Mouse (Mus musculus) midbrain, embryonic 14.5 days (tissue): ENCODE data around the gene Lypd4. TPM values are rescaled to one million over a fixed set of nuclear protein-coding genes. Genes with fewer than 3 reads are reported as not detected.

Experiments
- ATAC-seq: fragments of 200-750 bp; cut with Nextera tagmentation; 2 replicates; pipeline ENCODE4 v1.8.0; 2017; ENCODE audit warnings: moderate number of reproducible peaks, moderate library complexity; ENCODE audit not compliant: low FRiP score, low TSS enrichment
- DNase-seq: peaks from one replicate; pipeline ENCODE4 v3.0.0-alpha.2; 2015
- H3K27ac ChIP-seq: fragments of 300-500 bp; sonication (generic); replicated peaks from 2 replicates; pipeline ENCODE4 v1.5.1; 2014; ENCODE audit warnings: mild to moderate bottlenecking, low read depth, low read length, moderate library complexity
- H3K27me3 ChIP-seq: fragments of 300-500 bp; sonication (generic); 2 replicates; pipeline ENCODE4 v1.6.1; 2014; ENCODE audit warnings: low read length, control low read depth, mixed read lengths; ENCODE audit not compliant: control insufficient read depth, insufficient read depth
- H3K36me3 ChIP-seq: fragments of 300-500 bp; sonication (generic); 2 replicates; pipeline ENCODE4 v1.6.1; 2014; ENCODE audit warnings: low read length, control low read depth; ENCODE audit not compliant: control insufficient read depth, insufficient read depth
- H3K4me1 ChIP-seq: fragments of 300-500 bp; sonication (generic); 2 replicates; pipeline ENCODE4 v1.6.1; 2014; ENCODE audit warnings: mild to moderate bottlenecking, antibody characterized with exemption, low read length, control low read depth; ENCODE audit not compliant: control insufficient read depth, insufficient read depth
- H3K4me2 ChIP-seq: fragments of 300-500 bp; sonication (generic); 2 replicates; pipeline ENCODE4 v1.6.1; 2014; ENCODE audit warnings: mild to moderate bottlenecking, low read length, moderate library complexity
- H3K4me3 ChIP-seq: fragments of 300-500 bp; sonication (generic); replicated peaks from 2 replicates; pipeline ENCODE4 v1.5.1; 2014; ENCODE audit warnings: low read depth, low read length
- H3K9ac ChIP-seq: fragments of 300-500 bp; sonication (generic); replicated peaks from 2 replicates; pipeline ENCODE4 v1.6.1; 2014; ENCODE audit warnings: mild to moderate bottlenecking, low read length, moderate library complexity
- H3K9me3 ChIP-seq: fragments of 300-500 bp; sonication (generic); 2 replicates; pipeline ENCODE4 v1.6.1; 2016; ENCODE audit warnings: low read length, control low read depth, mixed read lengths; ENCODE audit not compliant: control insufficient read depth
- WGBS: fragments of 180-500 bp; shearing (Covaris S2); extraction: QIAGEN DNeasy Blood & Tissue Kit; methylation state at CpG from one replicate; pipeline ENCODE4 v1.1.7; 2014; 5-methylcytosine and 5-hydroxymethylcytosine counted together
- polyA plus RNA-seq: library from polyadenylated mRNA; unstranded; fragments of >200 nt; fragmentation: Nextera tagmentation; extraction: Ambion mirVana; gene quantifications from 2 replicates; pipeline ENCODE4 v1.2.1, GENCODE M21; 2014

The Lypd4 gene
- polyA plus RNA-seq, 1 experiment from 2014 or later: not detected

- Histone ChIP-seq H3K9ac (peak within 1 kb of the TSS; percentile 99), H3K27me3 (no peaks in the 10 kb centered on the region), H3K4me2 (peak within 1 kb of the TSS; percentile 83), H3K9me3 (no peaks in the 10 kb centered on the region), H3K4me1 (peaks cover 13% of the 10 kb centered on the region), H3K4me3 (peak within 1 kb of the TSS; percentile 98), H3K27ac (peak within 1 kb of the TSS; percentile 88), H3K36me3 (peaks cover 32% of the 10 kb centered on the region)
- ATAC-seq (peak; percentile 93), DNase-seq (peak; percentile 100)
- under 1% methylated on average over 57 of the region's 57 CpGs for WGBS
Observed at GRCm38 (mm10) chr7:24883896-24884692, 14.4 kb upstream of the Lypd4 start, which contains the start of gene Rps19. Rps19 (plus strand) TSS chr7:24884371.

DNA sequence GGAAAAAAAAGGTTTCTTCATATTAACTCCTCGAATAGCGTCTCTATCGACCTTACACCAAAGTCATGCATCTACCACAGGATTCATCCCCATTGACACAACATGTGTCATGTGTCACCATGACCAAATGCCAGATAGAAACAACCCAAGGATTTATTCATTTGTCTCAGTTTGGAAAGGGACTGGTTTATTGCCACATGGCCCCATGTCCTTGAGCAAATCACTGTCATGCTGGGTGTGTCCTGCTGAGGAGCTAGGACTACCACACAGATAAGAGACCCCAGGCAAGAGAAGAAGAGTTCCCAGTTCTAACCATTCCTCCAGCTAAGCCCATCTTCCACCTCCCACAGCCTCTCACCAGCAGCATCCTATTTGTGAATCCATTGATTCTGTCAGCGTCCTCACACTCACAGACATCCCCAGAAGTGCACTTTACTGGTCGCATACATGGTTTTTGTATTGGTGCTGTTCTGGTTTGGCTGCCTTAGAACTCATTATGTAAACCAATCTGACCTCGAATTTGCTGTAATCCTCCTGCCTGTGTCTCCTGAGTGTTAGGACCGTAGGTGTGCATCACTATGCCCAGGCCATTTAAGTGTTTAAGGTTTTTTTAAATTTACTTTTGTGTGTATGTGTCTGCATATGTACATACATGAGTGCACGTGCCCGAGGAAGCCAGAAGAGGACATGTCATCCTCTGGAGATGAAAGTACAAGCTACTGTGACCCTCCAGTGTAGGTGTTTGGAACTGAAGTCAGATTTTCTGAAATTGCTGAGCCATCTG, 12.9 kb upstream of the Lypd4 start:
- DNase-seq (no peak), ATAC-seq (no peak)
- Histone ChIP-seq H3K4me3 (no peak overlapping the region), H3K4me2 (no peak overlapping the region), H3K9me3 (no peaks in the 10 kb centered on the region), H3K9ac (no peak overlapping the region), H3K4me1 (peaks cover 13% of the 10 kb centered on the region), H3K27me3 (no peaks in the 10 kb centered on the region), H3K36me3 (peaks cover 17% of the 10 kb centered on the region), H3K27ac (no peak overlapping the region)
- WGBS: 94% methylated on average over 9 of the region's 9 CpGs

DNA sequence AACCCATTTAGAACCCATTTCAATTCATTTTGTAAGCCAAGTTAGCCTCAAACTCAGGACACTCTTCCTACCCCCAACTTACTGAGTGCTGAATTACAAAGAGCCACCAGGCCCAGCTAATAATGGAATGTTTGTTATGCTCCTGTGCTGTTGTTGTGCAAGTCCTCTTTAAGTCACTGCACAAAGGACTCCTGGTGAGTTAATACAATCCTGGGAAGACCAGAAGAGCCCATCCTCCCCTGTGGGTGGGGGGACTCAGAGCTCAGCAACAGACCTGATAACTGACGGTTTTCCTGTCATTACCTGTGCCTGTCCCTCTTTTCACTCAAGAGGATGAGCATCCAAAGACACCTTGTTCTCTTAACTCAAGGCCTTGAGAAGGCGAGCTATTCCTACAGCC, 9.9 kb upstream of the Lypd4 start:
- DNase-seq (no peak), ATAC-seq (no peak)
- H3K27me3 ChIP-seq: no peaks in the 10 kb centered on the region
- H3K9me3 ChIP-seq: no peaks in the 10 kb centered on the region
- H3K36me3 ChIP-seq: no peaks in the 10 kb centered on the region
- H3K27ac ChIP-seq: no peak overlapping the region
- H3K4me2 ChIP-seq: no peak overlapping the region
- H3K4me3 ChIP-seq: no peak overlapping the region
- H3K9ac ChIP-seq: no peak overlapping the region
- 10% methylated on average over 2 of the region's 2 CpGs for WGBS
- H3K4me1 ChIP-seq: no peaks in the 10 kb centered on the region

- no peak for DNase-seq
- no peaks in the 10 kb centered on the region for H3K27me3 ChIP-seq
- H3K4me2 ChIP-seq: no peak overlapping the region
- no peak overlapping the region for H3K9ac ChIP-seq
- no peaks in the 10 kb centered on the region for H3K4me1 ChIP-seq
- no peak overlapping the region for H3K27ac ChIP-seq
- H3K9me3 ChIP-seq: no peaks in the 10 kb centered on the region
- WGBS: 87% methylated on average over 3 of the region's 3 CpGs
- no peak overlapping the region for H3K4me3 ChIP-seq
- H3K36me3 ChIP-seq: no peaks in the 10 kb centered on the region
- ATAC-seq: no peak
Observed at GRCm38 (mm10) chr7:24877588-24877987, 7.8 kb upstream of the Lypd4 start.

DNA sequence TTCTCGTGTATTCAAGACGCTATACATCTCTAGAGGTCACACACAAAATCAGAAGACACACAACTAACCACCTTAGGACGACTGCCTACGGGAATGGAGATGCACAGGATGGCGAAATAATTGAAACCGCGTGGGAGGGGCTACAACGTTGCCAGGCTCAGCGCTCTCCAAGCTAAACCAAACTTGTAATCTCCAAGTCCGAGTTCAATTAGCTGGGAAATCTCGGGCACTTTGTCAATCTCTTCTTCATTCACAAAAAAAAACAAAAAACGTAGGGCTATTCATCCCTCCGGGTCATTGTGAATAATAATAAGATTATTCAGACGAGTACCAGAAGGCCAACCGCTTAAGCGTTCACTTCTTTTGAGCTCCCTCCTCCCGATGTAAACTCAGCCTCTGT, 661 bp downstream of the Lypd4 start:
- H3K9me3 ChIP-seq: no peaks in the 10 kb centered on the region
- H3K4me1 ChIP-seq: no peaks in the 10 kb centered on the region
- no peak for ATAC-seq
- no peaks in the 10 kb centered on the region for H3K36me3 ChIP-seq
- no peak overlapping the region for H3K9ac ChIP-seq
- no peak for DNase-seq
- 33% methylated on average over 17 of the region's 17 CpGs for WGBS
- H3K27me3 ChIP-seq: no peaks in the 10 kb centered on the region
- H3K4me3 ChIP-seq: no peak overlapping the region
- no peak overlapping the region for H3K27ac ChIP-seq
- no peak overlapping the region for H3K4me2 ChIP-seq

GRCm38 (mm10) chr7:24864156-24864555, 5.6 kb downstream of the Lypd4 start:
- Histone ChIP-seq H3K27me3 (no peaks in the 10 kb centered on the region), H3K4me3 (no peak overlapping the region), H3K4me2 (no peak overlapping the region), H3K4me1 (no peaks in the 10 kb centered on the region), H3K27ac (0 out of 2 replicates have a peak overlapping the region, but pooled peaks have one; percentile 5), H3K36me3 (no peaks in the 10 kb centered on the region), H3K9ac (no peak overlapping the region), H3K9me3 (no peaks in the 10 kb centered on the region)
- ATAC-seq (no peak), DNase-seq (no peak)
- WGBS: 29% methylated on average over 6 of the region's 6 CpGs

DNA sequence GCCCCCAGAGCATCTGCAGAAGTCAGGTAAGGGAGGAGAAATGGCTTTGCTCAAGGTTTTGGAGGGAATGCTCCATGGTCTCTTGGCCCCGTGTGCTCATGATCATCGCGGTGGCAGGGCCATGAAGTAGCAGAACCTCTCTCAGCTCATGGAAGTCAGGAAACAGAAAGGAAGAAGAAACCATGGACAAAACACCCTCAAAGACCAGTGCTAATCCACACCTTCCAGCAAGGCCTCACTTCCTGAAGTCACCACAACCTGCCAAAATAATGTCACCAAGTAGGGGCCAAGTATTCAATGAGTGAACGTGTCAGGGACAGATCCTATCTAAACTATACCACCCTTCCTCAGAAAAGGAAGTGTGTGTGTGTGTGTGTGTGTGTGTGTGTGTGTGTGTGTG, 6.9 kb downstream of the Lypd4 start:
- no peaks in the 10 kb centered on the region for H3K4me1 ChIP-seq
- no peak overlapping the region for H3K4me2 ChIP-seq
- ATAC-seq (no peak), DNase-seq (no peak)
- H3K27me3 ChIP-seq: no peaks in the 10 kb centered on the region
- H3K36me3 ChIP-seq: no peaks in the 10 kb centered on the region
- no peak overlapping the region for H3K9ac ChIP-seq
- no peaks in the 10 kb centered on the region for H3K9me3 ChIP-seq
- H3K4me3 ChIP-seq: no peak overlapping the region
- WGBS: 94% methylated on average over 4 of the region's 4 CpGs
- no peak overlapping the region for H3K27ac ChIP-seq

- no peak for DNase-seq
- Histone ChIP-seq H3K36me3 (no peaks in the 10 kb centered on the region), H3K9me3 (no peaks in the 10 kb centered on the region), H3K27me3 (no peaks in the 10 kb centered on the region), H3K9ac (no peak within 1 kb of the TSS), H3K27ac (no peak within 1 kb of the TSS), H3K4me3 (no peak within 1 kb of the TSS), H3K4me1 (no peaks in the 10 kb centered on the region), H3K4me2 (no peak within 1 kb of the TSS)
- 91% methylated on average over 7 of the region's 7 CpGs for WGBS
- no peak for ATAC-seq
Observed at GRCm38 (mm10) chr7:24861913-24862312, 7.8 kb downstream of the Lypd4 start, which contains the start of gene Gm9844. Gm9844 (plus strand) TSS chr7:24862213.
